Mouse (Mus musculus) hindbrain, postnatal 0 days (tissue): Measurements from ENCODE around the gene Gnptab. TPM values are rescaled to one million over a fixed set of nuclear protein-coding genes. Genes with fewer than 3 reads are reported as not detected.

ENCODE experiments used
- ATAC-seq: fragments of 200-750 bp; cut with Nextera tagmentation; 2 replicates; pipeline ENCODE4 v1.8.0; 2017; ENCODE audit warnings: mild to moderate bottlenecking, moderate TSS enrichment, moderate library complexity
- DNase-seq: peaks from one replicate; pipeline ENCODE4 v3.0.0-alpha.2; 2015; ENCODE audit warnings: low spot score
- H3K27ac ChIP-seq: fragments of 300-500 bp; sonication (generic); 2 replicates; pipeline ENCODE4 v1.5.1; 2014; ENCODE audit warnings: mild to moderate bottlenecking
- H3K27me3 ChIP-seq: fragments of 300-500 bp; sonication (generic); 2 replicates; pipeline ENCODE4 v1.6.1; 2014; ENCODE audit warnings: low read length, mixed read lengths; ENCODE audit not compliant: insufficient read depth
- H3K36me3 ChIP-seq: fragments of 300-500 bp; sonication (generic); 2 replicates; pipeline ENCODE4 v1.6.1; 2014; ENCODE audit warnings: low read length, mixed read lengths; ENCODE audit not compliant: insufficient read depth
- H3K4me1 ChIP-seq: fragments of 300-500 bp; sonication (generic); 2 replicates; pipeline ENCODE4 v1.6.1; 2014; ENCODE audit warnings: antibody characterized with exemption, low read length, mixed read lengths; ENCODE audit not compliant: insufficient read depth
- H3K4me2 ChIP-seq: fragments of 300-500 bp; sonication (generic); 2 replicates; pipeline ENCODE4 v1.6.1; 2014; ENCODE audit warnings: low read depth, mild to moderate bottlenecking, low read length, moderate library complexity, mixed read lengths
- H3K4me3 ChIP-seq: fragments of 300-500 bp; sonication (generic); 2 replicates; pipeline ENCODE4 v1.5.1; 2014; ENCODE audit warnings: low read length
- H3K9ac ChIP-seq: fragments of 300-500 bp; sonication (generic); replicated peaks from 2 replicates; pipeline ENCODE4 v1.6.1; 2014; ENCODE audit warnings: mild to moderate bottlenecking, low read length, moderate library complexity, mixed read lengths
- H3K9me3 ChIP-seq: fragments of 300-500 bp; sonication (generic); 2 replicates; pipeline ENCODE4 v1.6.1; 2016; ENCODE audit warnings: low read length, mixed read lengths
- CTCF ChIP-seq: IDR thresholded peaks from 2 replicates; pipeline ENCODE4 v1.5.1; 2016; ENCODE audit warnings: antibody characterized with exemption, control low read depth, low read depth
- WGBS: fragments of 180-500 bp; shearing (Covaris S2); extraction: QIAGEN DNeasy Blood & Tissue Kit; methylation state at CpG from one replicate; pipeline ENCODE4 v1.1.7; 2014; 5-methylcytosine and 5-hydroxymethylcytosine counted together
- polyA plus RNA-seq: library from polyadenylated mRNA; unstranded; fragments of >200 nt; fragmentation: Nextera tagmentation; extraction: Ambion mirVana; gene quantifications from 2 replicates; pipeline ENCODE4 v1.2.1, GENCODE M21; 2015
- total RNA-seq: library from RNA; depleted of rRNA; stranded (reverse); fragments of >200 nt; gene quantifications from 2 replicates; pipeline ENCODE4 v1.2.3, GENCODE M21; 2014

The Gnptab gene
- total and polyA plus RNA-seq, 2 experiments from 2014 or later, result 19.0 to 40.5 TPM

- H3K4me3 ChIP-seq, result no peak overlapping the region
- ATAC-seq (no peak), DNase-seq (no peak)
- H3K27me3 ChIP-seq, result no peaks in the 10 kb centered on the region
- H3K9ac ChIP-seq, result no peak overlapping the region
- H3K36me3 ChIP-seq, result no peaks in the 10 kb centered on the region
- no peak overlapping the region for H3K4me2 ChIP-seq
- TF ChIP-seq CTCF, result no peak
- H3K9me3 ChIP-seq, result no peaks in the 10 kb centered on the region
- WGBS, result 77% methylated on average over 4 of the region's 4 CpGs
- no peak overlapping the region for H3K27ac ChIP-seq
- H3K4me1 ChIP-seq, result peaks cover 13% of the 10 kb centered on the region; the same call in 1 of the 2 replicates
Measured at GRCm38 (mm10) chr10:88383479-88383878, 4.5 kb downstream of the Gnptab start.

GRCm38 (mm10) chr10:88384081-88384480, 5.1 kb downstream of the Gnptab start:
- TF ChIP-seq CTCF, result no peak
- WGBS, result 69% methylated on average over 5 of the region's 5 CpGs

GRCm38 (mm10) chr10:88385290-88385689, 6.4 kb downstream of the Gnptab start:
- Histone ChIP-seq H3K9ac (no peak overlapping the region), H3K4me3 (no peak overlapping the region), H3K9me3 (no peaks in the 10 kb centered on the region), H3K27ac (no peak overlapping the region), H3K4me1 (peaks cover 13% of the 10 kb centered on the region; the same call in 1 of the 2 replicates), H3K36me3 (no peaks in the 10 kb centered on the region), H3K4me2 (no peak overlapping the region), H3K27me3 (no peaks in the 10 kb centered on the region)
- 91% methylated on average over 11 of the region's 11 CpGs for WGBS
- DNase-seq (no peak), ATAC-seq (no peak)
- TF ChIP-seq CTCF, result no peak

More at GRCm38 (mm10) chr10:88384081-88384480, 5.1 kb downstream of the Gnptab start:
- ATAC-seq, result no peak
- Histone ChIP-seq H3K9me3 (no peaks in the 10 kb centered on the region), H3K9ac (no peak overlapping the region), H3K4me3 (no peak overlapping the region), H3K36me3 (no peaks in the 10 kb centered on the region), H3K4me2 (no peak overlapping the region), H3K27me3 (no peaks in the 10 kb centered on the region), H3K27ac (no peak overlapping the region), H3K4me1 (peaks cover 13% of the 10 kb centered on the region; the same call in 1 of the 2 replicates)
- DNase-seq, result no peak

DNA sequence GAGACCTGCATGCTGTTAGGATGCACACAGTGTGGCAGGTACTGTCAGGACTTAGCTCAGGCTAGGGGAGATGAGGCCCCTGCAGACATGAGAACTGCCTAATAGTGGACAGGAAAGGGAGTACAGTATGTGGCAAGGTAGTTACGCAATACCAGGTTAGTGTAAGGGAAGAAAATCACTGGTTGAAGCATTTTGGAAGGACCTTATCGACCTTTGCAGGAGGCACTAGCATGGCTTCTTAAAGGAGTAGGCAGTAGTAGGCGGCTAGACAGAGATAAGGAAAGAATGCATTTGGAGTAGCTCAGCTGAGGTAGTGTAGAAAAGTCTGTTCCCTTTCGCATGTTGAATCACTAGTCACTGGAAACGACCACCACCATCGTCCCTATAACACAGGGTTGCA, 6.8 kb downstream of the Gnptab start:
- WGBS, result 83% methylated on average over 6 of the region's 6 CpGs
- no peak for DNase-seq
- Histone ChIP-seq H3K4me1 (peaks cover 13% of the 10 kb centered on the region; the same call in 1 of the 2 replicates), H3K27ac (no peak overlapping the region), H3K27me3 (no peaks in the 10 kb centered on the region), H3K4me3 (no peak overlapping the region), H3K9me3 (no peaks in the 10 kb centered on the region), H3K9ac (no peak overlapping the region), H3K36me3 (no peaks in the 10 kb centered on the region), H3K4me2 (no peak overlapping the region)
- no peak for TF ChIP-seq CTCF
- no peak for ATAC-seq

DNA sequence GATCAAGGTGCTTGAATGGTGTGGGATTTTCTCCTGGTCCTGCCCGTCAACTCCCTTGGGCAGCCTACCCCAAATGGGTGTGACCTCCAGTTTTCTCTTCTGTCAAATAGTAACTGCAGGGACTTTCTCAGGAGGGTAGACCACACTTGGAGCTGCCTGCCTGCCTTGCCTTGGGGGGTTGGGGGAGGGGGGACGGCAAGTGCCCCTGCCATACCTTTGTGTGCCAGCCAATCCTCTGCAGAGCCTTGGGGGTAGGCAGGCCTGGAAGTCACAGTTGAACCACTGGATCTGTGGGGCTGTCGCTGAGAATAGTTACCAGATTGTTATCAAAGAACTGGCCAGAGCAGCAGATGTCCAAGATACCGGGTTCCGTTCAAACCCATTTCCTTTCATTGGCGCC, 7.3 kb downstream of the Gnptab start:
- 84% methylated on average over 6 of the region's 6 CpGs for WGBS
- H3K36me3 ChIP-seq, result no peaks in the 10 kb centered on the region
- H3K27ac ChIP-seq, result no peak overlapping the region
- no peak overlapping the region for H3K4me3 ChIP-seq
- DNase-seq, result no peak
- ATAC-seq, result no peak
- H3K4me1 ChIP-seq, result peaks cover 8% of the 10 kb centered on the region; the same call in 1 of the 2 replicates
- TF ChIP-seq CTCF, result no peak
- no peaks in the 10 kb centered on the region for H3K9me3 ChIP-seq
- no peak overlapping the region for H3K4me2 ChIP-seq
- H3K27me3 ChIP-seq, result no peaks in the 10 kb centered on the region
- H3K9ac ChIP-seq, result no peak overlapping the region

- TF ChIP-seq CTCF, result no peak
- 69% methylated on average over 4 of the region's 4 CpGs for WGBS
- Histone ChIP-seq H3K4me1 (no peaks in the 10 kb centered on the region), H3K9me3 (no peaks in the 10 kb centered on the region), H3K4me2 (no peak overlapping the region), H3K36me3 (no peaks in the 10 kb centered on the region), H3K27me3 (no peaks in the 10 kb centered on the region), H3K4me3 (no peak overlapping the region), H3K9ac (no peak overlapping the region), H3K27ac (no peak overlapping the region)
- ATAC-seq (peak; percentile 55; the same call in 1 of the 2 replicates), DNase-seq (no peak)
Measured at GRCm38 (mm10) chr10:88389576-88389975, 10.6 kb downstream of the Gnptab start.

GRCm38 (mm10) chr10:88390096-88390790, 11.3 kb downstream of the Gnptab start:
- Histone ChIP-seq H3K27me3 (no peaks in the 10 kb centered on the region), H3K9ac (no peak overlapping the region), H3K4me2 (no peak overlapping the region), H3K36me3 (no peaks in the 10 kb centered on the region), H3K27ac (no peak overlapping the region), H3K4me1 (no peaks in the 10 kb centered on the region), H3K4me3 (no peak overlapping the region), H3K9me3 (no peaks in the 10 kb centered on the region)
- DNase-seq (peak; percentile 23), ATAC-seq (no peak)
- WGBS, result 61% methylated on average over 10 of the region's 10 CpGs
- TF ChIP-seq CTCF, result no peak
